8 mouse cellular contexts compared by ENCODE assay signal in genomic region chr10:20073236-20073893, GRCm38 (mm10).
DNase-seq lines count a peak whose midpoint lies in the region; ATAC-seq lines count a peak whose summit lies in the region.

No protein-coding gene starts in this region.

- H3K36me3 ChIP-seq in embryonic facial prominence, embryonic 10.5 days (replicated peaks), result no peaks in the 10 kb centered on the region
- H3K36me3 ChIP-seq in kidney, embryonic 16.5 days (ENCODE audit: insufficient read depth, low read length), result no peaks in the 10 kb centered on the region

- H3K4me3 ChIP-seq in embryonic facial prominence, embryonic 10.5 days, result no peak overlapping the region
- H3K4me3 ChIP-seq in kidney, embryonic 16.5 days (ENCODE audit: low read length), result no peak overlapping the region

- H3K9me3 ChIP-seq in embryonic facial prominence, embryonic 10.5 days, result no peaks in the 10 kb centered on the region
- H3K9me3 ChIP-seq in kidney, embryonic 16.5 days (ENCODE audit: low read length), result no peaks in the 10 kb centered on the region

- no peak overlapping the region for H3K27ac ChIP-seq in embryonic facial prominence, embryonic 10.5 days (replicated peaks)
- no peak overlapping the region for H3K27ac ChIP-seq in kidney, embryonic 16.5 days (ENCODE audit: low read length)

- peaks cover 3% of the 10 kb centered on the region; the same call in 1 of the 2 replicates for H3K4me1 ChIP-seq in embryonic facial prominence, embryonic 10.5 days
- no peaks in the 10 kb centered on the region for H3K4me1 ChIP-seq in kidney, embryonic 16.5 days (ENCODE audit: insufficient read depth, low read length)

- ATAC-seq in kidney, embryonic 16.5 days (ENCODE audit: low FRiP score, low TSS enrichment), result peak; percentile 88

- no peaks in the 10 kb centered on the region for H3K27me3 ChIP-seq in embryonic facial prominence, embryonic 10.5 days (replicated peaks; ENCODE audit: low read depth, poor library complexity, severe bottlenecking)
- H3K27me3 ChIP-seq in kidney, embryonic 16.5 days (ENCODE audit: insufficient read depth, low read length), result no peaks in the 10 kb centered on the region

- H3K9ac ChIP-seq in kidney, embryonic 16.5 days (replicated peaks; ENCODE audit: low read length), result no peak overlapping the region

- H3K4me2 ChIP-seq in kidney, embryonic 16.5 days (replicated peaks; ENCODE audit: low read depth, low read length), result no peak overlapping the region

- DNase-seq in 3T3-L1 (ENCODE audit: low read depth, low spot score) (peak; percentile 67), liver (peak; percentile 65)
- peak; percentile 64 for DNase-seq in adrenal gland, adult 8-10 months
- DNase-seq in embryonic facial prominence, embryonic 10.5 days (ENCODE audit: low spot score), result peak; percentile 74
- peak; percentile 39 to 71 for DNase-seq in heart, adult 9 months (ENCODE audit: low spot score in 2 of 2)
- peak; percentile 82 for DNase-seq in naive thymus-derived CD4-positive, alpha-beta T cell, adult 2 months (ENCODE audit: low read depth)
- peak; percentile 71 to 85 for DNase-seq in spleen, postnatal 4 days (ENCODE audit: low spot score in 2 of 2)

- WGBS in embryonic facial prominence, embryonic 10.5 days, result 68% methylated on average over 7 of the region's 7 CpGs
- WGBS in kidney, embryonic 16.5 days, result 63% methylated on average over 7 of the region's 7 CpGs
